15 mouse cellular contexts compared by ENCODE assay signal in the genomic region with DNA sequence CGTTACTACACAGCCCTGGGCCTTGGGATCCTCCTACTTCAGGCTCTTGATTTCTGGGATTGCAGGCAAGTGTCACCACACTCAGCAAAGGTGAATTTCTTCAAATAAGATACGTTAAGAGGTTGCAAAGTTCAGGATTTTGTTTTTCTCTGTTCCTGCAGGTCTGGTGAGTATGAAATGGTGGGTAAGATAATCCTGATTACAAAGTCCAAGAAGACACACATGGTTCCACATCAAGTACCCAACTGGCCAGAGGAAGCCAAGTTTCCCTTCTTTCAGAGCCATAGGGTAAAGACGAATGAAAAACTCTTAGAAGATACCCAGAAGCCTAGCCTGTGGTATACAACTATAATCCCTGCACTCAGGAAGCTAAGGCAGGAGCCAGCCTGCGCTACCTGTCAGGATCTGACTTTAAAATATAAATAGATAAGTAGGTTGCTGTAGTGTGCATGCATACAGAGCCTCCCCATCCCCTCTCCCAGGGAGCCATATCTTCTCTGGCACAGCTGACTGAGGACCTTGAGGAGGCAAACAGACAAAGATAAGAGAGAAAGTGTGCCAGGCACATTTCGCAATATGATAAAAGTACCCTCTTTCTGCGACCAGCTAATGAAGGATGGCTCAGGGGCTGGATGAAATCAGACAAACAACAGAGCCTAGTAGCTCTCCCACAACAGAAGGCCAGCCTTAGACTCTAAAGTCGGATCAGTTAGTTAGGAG. TPM values are rescaled to one million over a fixed set of nuclear protein-coding genes. Genes with fewer than 3 reads are reported as not detected.
A peak's percentile ranks its signal among the peaks of the same experiment; 100 is the strongest.
DNase-seq lines count a peak whose midpoint lies in the region; ATAC-seq and TF ChIP-seq lines count a peak whose summit lies in the region.
"Had no signal": no experiment of that assay in that cellular context is flagged by ENCODE, and none has a peak within 500 bp of the region (broad histone marks: within the 10 kb centered on the region; RNA-seq: fewer than 3 reads in every experiment).

No protein-coding gene starts in this region.

- H3K4me1 ChIP-seq in heart, embryonic 12.5 days (replicated peaks), result peaks cover 27% of the 10 kb centered on the region
- no peaks in the 10 kb centered on the region for H3K4me1 ChIP-seq in stomach, embryonic 14.5 days (ENCODE audit: control insufficient read depth, insufficient read depth, low read length)
- peaks cover 3% of the 10 kb centered on the region; the same call in 1 of the 2 replicates for H3K4me1 ChIP-seq in stomach, postnatal 0 days (replicated peaks; ENCODE audit: control insufficient read depth, insufficient read depth)
- peaks cover 5% of the 10 kb centered on the region; the same call in 1 of the 2 replicates for H3K4me1 ChIP-seq in stomach, embryonic 15.5 days

- peak; percentile 38; the same call in 1 of the 2 replicates for ATAC-seq in heart, embryonic 12.5 days (ENCODE audit: insufficient number of reproducible peaks, low FRiP score)
- ATAC-seq in stomach, embryonic 14.5 days (ENCODE audit: insufficient number of reproducible peaks, insufficient read depth, low FRiP score, low read depth), result peak; percentile 69; the same call in 1 of the 2 replicates
- ATAC-seq in stomach, postnatal 0 days (ENCODE audit: low FRiP score, low TSS enrichment), result no peak
- ATAC-seq in stomach, embryonic 15.5 days (ENCODE audit: insufficient read depth, low FRiP score, low read depth), result peak; percentile 87
- ATAC-seq: Patski had no signal

- no peak for TF ChIP-seq CTCF in stomach, postnatal 0 days (IDR thresholded peaks at IDR 0.05; ENCODE audit: low read depth)

- intact Hi-C loops in heart, postnatal 36 days (cut with DNase I), result loop anchor here (2.0 kb wide), 1 partner anchor 71 kb away; no protein-coding TSS in a partner anchor

- no peaks in the 10 kb centered on the region for H3K9me3 ChIP-seq in heart, embryonic 12.5 days (replicated peaks)
- no peaks in the 10 kb centered on the region for H3K9me3 ChIP-seq in stomach, embryonic 14.5 days (ENCODE audit: control insufficient read depth, low read depth, low read length)
- H3K9me3 ChIP-seq in stomach, postnatal 0 days (ENCODE audit: control insufficient read depth, low read length), result no peaks in the 10 kb centered on the region
- H3K9me3 ChIP-seq in stomach, embryonic 15.5 days, result no peaks in the 10 kb centered on the region
- H3K9me3 ChIP-seq: limb, embryonic 13.5 days; megakaryocyte, embryonic 14.5 days had no signal

- no peak for TF ChIP-seq EP300 in stomach, postnatal 0 days (optimal IDR thresholded peaks at IDR 0.05)

- no peak for DNase-seq in heart, postnatal 36 days
- DNase-seq in stomach, postnatal 0 days (ENCODE audit: low spot score), result no peak
- peak; percentile 85 for DNase-seq in liver
- no peak for DNase-seq in gastrocnemius, postnatal 25 days
- DNase-seq in embryo, embryonic 10 days (ENCODE audit: low spot score), result no peak
- DNase-seq: heart, postnatal 14 days; layer of hippocampus, adult 9-11 months; right cerebral cortex, adult 18-20 months; thymus, adult 18-20 months had no signal

- WGBS in heart, embryonic 12.5 days, result 70% methylated on average over 7 of the region's 7 CpGs
- 72% methylated on average over 7 of the region's 7 CpGs for WGBS in stomach, embryonic 14.5 days
- 77% methylated on average over 7 of the region's 7 CpGs for WGBS in stomach, postnatal 0 days
- 67% methylated on average over 7 of the region's 7 CpGs for WGBS in stomach, embryonic 15.5 days

- no peak overlapping the region for H3K9ac ChIP-seq in heart, embryonic 12.5 days
- H3K9ac ChIP-seq in stomach, embryonic 14.5 days (replicated peaks; ENCODE audit: low read depth, low read length), result no peak overlapping the region
- no peak overlapping the region for H3K9ac ChIP-seq in stomach, postnatal 0 days (ENCODE audit: low read length)
- no peak overlapping the region for H3K9ac ChIP-seq in stomach, embryonic 15.5 days
- H3K9ac ChIP-seq: limb, embryonic 13.5 days had no signal

- H3K4me3 ChIP-seq in heart, embryonic 12.5 days, result no peak overlapping the region
- H3K4me3 ChIP-seq in stomach, embryonic 14.5 days (ENCODE audit: low read depth, low read length), result no peak overlapping the region
- H3K4me3 ChIP-seq in stomach, postnatal 0 days (ENCODE audit: low read depth, low read length), result no peak overlapping the region
- H3K4me3 ChIP-seq in stomach, embryonic 15.5 days (replicated peaks), result no peak overlapping the region
- H3K4me3 ChIP-seq: limb, embryonic 13.5 days; megakaryocyte, embryonic 14.5 days had no signal

- H3K27me3 ChIP-seq in heart, embryonic 12.5 days (replicated peaks), result no peaks in the 10 kb centered on the region
- no peaks in the 10 kb centered on the region for H3K27me3 ChIP-seq in stomach, embryonic 14.5 days (ENCODE audit: control insufficient read depth, insufficient read depth, low read length)
- no peaks in the 10 kb centered on the region for H3K27me3 ChIP-seq in stomach, postnatal 0 days (ENCODE audit: control insufficient read depth, insufficient read depth, low read length)
- H3K27me3 ChIP-seq in stomach, embryonic 15.5 days (replicated peaks), result no peaks in the 10 kb centered on the region
- H3K27me3 ChIP-seq: limb, embryonic 13.5 days; megakaryocyte, embryonic 14.5 days; Patski had no signal

- peaks cover 49% of the 10 kb centered on the region for H3K36me3 ChIP-seq in heart, embryonic 12.5 days
- peaks cover 9% of the 10 kb centered on the region for H3K36me3 ChIP-seq in stomach, embryonic 14.5 days (ENCODE audit: control insufficient read depth, insufficient read depth, low read length)
- H3K36me3 ChIP-seq in stomach, postnatal 0 days (ENCODE audit: control insufficient read depth, insufficient read depth, low read length), result peaks cover 4% of the 10 kb centered on the region; the same call in 1 of the 2 replicates
- peaks cover 22% of the 10 kb centered on the region; the same call in 1 of the 2 replicates for H3K36me3 ChIP-seq in stomach, embryonic 15.5 days

- no peak overlapping the region for H3K27ac ChIP-seq in heart, embryonic 12.5 days (ENCODE audit: poor library complexity, severe bottlenecking)
- no peak overlapping the region for H3K27ac ChIP-seq in stomach, embryonic 14.5 days (ENCODE audit: low read length)
- no peak overlapping the region for H3K27ac ChIP-seq in stomach, postnatal 0 days (replicated peaks)
- H3K27ac ChIP-seq in stomach, embryonic 15.5 days, result no peak overlapping the region
- H3K27ac ChIP-seq: limb, embryonic 13.5 days had no signal

- H3K4me2 ChIP-seq in heart, embryonic 12.5 days, result no peak overlapping the region
- H3K4me2 ChIP-seq in stomach, embryonic 14.5 days (replicated peaks; ENCODE audit: low read depth, low read length), result no peak overlapping the region
- H3K4me2 ChIP-seq in stomach, postnatal 0 days (replicated peaks; ENCODE audit: low read depth), result no peak overlapping the region
- no peak overlapping the region for H3K4me2 ChIP-seq in stomach, embryonic 15.5 days
- H3K4me2 ChIP-seq: limb, embryonic 13.5 days had no signal

RNA-seq across cellular contexts. Expression of a gene that starts 58.3 kb away (rescaled TPM):
- polyA plus RNA-seq in heart, embryonic 12.5 days (2016; fragmentation: Nextera tagmentation; extraction: Ambion mirVana), result 26.0 and 26.7 TPM in 2 replicates
- 10 to 100 TPM; 23.4 to 26.2 TPM for total RNA-seq in heart, postnatal 36 days (2021)
- 42.7 and 49.0 TPM in 2 replicates for polyA plus RNA-seq in stomach, embryonic 14.5 days (2014; fragmentation: Nextera tagmentation; extraction: Ambion mirVana)
- 13.9 and 14.7 TPM in 2 replicates for polyA plus RNA-seq in stomach, postnatal 0 days (2015; fragmentation: Nextera tagmentation; extraction: Ambion mirVana)
- polyA plus RNA-seq in stomach, embryonic 15.5 days (2015; fragmentation: Nextera tagmentation; extraction: Ambion mirVana), result 33.6 and 35.8 TPM in 2 replicates
- total RNA-seq in gastrocnemius, postnatal 25 days (2021), result 1 to 10 TPM; 8.3 to 8.8 TPM
